Mouse (Mus musculus): ENCODE data around the gene Zfhx3. TPM values are rescaled to one million over a fixed set of nuclear protein-coding genes. Genes with fewer than 3 reads are reported as not detected.

Zfhx3 gene
- polyA plus RNA-seq, 1 experiment = 14.0 TPM

DNA sequence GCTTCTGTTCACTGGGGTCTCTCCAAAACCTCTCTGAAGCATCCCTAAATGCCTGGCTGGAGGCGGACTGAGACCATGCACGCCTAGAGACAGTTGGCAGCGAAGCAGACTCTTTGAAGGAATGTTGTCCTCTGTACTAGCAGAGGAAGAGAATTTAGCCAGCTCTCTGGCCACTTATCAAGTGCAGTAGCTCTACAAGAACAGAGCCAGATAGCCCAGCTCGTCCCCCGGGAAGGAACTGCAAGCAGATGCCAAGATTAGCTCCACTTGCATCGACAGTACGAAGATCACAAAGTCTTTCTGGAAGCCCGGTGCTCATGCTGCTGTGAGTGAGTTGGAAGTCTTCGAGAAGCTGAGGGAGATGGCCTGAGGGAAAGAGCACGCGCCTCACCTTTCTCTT, 983.7 kb downstream of the Zfhx3 start:
- H3K4me3 ChIP-seq (ENCODE audit: low read depth, low read length) = no peak overlapping the region
- TF ChIP-seq CTCF (IDR thresholded peaks at IDR 0.05; ENCODE audit: low read depth, low read length) = no peak
- TF ChIP-seq EP300 (IDR thresholded peaks at IDR 0.05; ENCODE audit: insufficient read depth, low read depth, low read length) = no peak
- TF ChIP-seq POLR2A (IDR thresholded peaks at IDR 0.05; ENCODE audit: insufficient read depth, low read length) = no peak
- no peaks in the 10 kb centered on the region for H3K9me3 ChIP-seq (replicated peaks; ENCODE audit: control insufficient read depth, insufficient read depth, low read length, poor library complexity, severe bottlenecking)
- no peaks in the 10 kb centered on the region for H3K27me3 ChIP-seq (ENCODE audit: control insufficient read depth, insufficient read depth, low read length, poor library complexity, severe bottlenecking)
- H3K4me1 ChIP-seq (ENCODE audit: control insufficient read depth, insufficient read depth, low read length) = peaks cover 2% of the 10 kb centered on the region
- H3K36me3 ChIP-seq (ENCODE audit: control insufficient read depth, insufficient read depth, low read length, poor library complexity, severe bottlenecking) = no peaks in the 10 kb centered on the region
- H3K9ac ChIP-seq (ENCODE audit: low read depth, poor library complexity, severe bottlenecking) = no peak overlapping the region
- no peak overlapping the region for H3K27ac ChIP-seq (ENCODE audit: insufficient read depth, low read length)

DNA sequence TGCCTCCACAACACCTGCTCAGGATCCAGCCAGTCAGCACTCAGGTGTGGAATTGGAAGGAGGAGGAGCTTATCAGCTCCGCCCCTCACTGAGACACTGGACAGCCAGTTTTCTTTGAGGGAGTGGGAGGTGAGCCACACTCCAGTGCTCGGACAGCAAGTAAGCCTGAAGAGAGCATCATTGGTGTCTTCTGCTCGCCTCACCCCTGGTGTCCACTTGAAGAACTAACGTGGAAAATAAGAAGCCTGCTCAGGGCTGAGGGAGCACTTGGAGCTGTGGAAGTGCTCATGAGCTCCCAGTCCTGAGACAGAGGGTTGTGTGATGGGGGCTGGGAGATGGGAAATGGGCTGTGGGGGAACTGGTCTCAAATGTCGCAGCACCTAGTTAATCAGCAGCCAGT, 988.2 kb downstream of the Zfhx3 start:
- H3K4me3 ChIP-seq (ENCODE audit: low read depth, low read length) = no peak overlapping the region
- peaks cover 2% of the 10 kb centered on the region for H3K4me1 ChIP-seq (ENCODE audit: control insufficient read depth, insufficient read depth, low read length)
- H3K9me3 ChIP-seq (replicated peaks; ENCODE audit: control insufficient read depth, insufficient read depth, low read length, poor library complexity, severe bottlenecking) = no peaks in the 10 kb centered on the region
- no peak overlapping the region for H3K27ac ChIP-seq (ENCODE audit: insufficient read depth, low read length)
- TF ChIP-seq CTCF (IDR thresholded peaks at IDR 0.05; ENCODE audit: low read depth, low read length) (no peak), POLR2A (IDR thresholded peaks at IDR 0.05; ENCODE audit: insufficient read depth, low read length) (no peak), EP300 (IDR thresholded peaks at IDR 0.05; ENCODE audit: insufficient read depth, low read depth, low read length) (no peak)
- no peak overlapping the region for H3K9ac ChIP-seq (ENCODE audit: low read depth, poor library complexity, severe bottlenecking)
- H3K27me3 ChIP-seq (ENCODE audit: control insufficient read depth, insufficient read depth, low read length, poor library complexity, severe bottlenecking) = no peaks in the 10 kb centered on the region
- no peaks in the 10 kb centered on the region; the same call in 1 of the 2 replicates for H3K36me3 ChIP-seq (ENCODE audit: control insufficient read depth, insufficient read depth, low read length, poor library complexity, severe bottlenecking)

GRCm38 (mm10) chr8:108931837-108932236, 989.4 kb downstream of the Zfhx3 start:
- no peaks in the 10 kb centered on the region for H3K9me3 ChIP-seq (replicated peaks; ENCODE audit: control insufficient read depth, insufficient read depth, low read length, poor library complexity, severe bottlenecking)

GRCm38 (mm10) chr8:108932729-108933128, 990.3 kb downstream of the Zfhx3 start:
- Histone ChIP-seq H3K27ac (ENCODE audit: insufficient read depth, low read length) (no peak overlapping the region), H3K4me1 (ENCODE audit: control insufficient read depth, insufficient read depth, low read length) (peaks cover 2% of the 10 kb centered on the region)

More at GRCm38 (mm10) chr8:108931837-108932236, 989.4 kb downstream of the Zfhx3 start:
- no peak overlapping the region for H3K4me3 ChIP-seq (ENCODE audit: low read depth, low read length)
- H3K4me1 ChIP-seq (ENCODE audit: control insufficient read depth, insufficient read depth, low read length) = peaks cover 2% of the 10 kb centered on the region
- H3K36me3 ChIP-seq (ENCODE audit: control insufficient read depth, insufficient read depth, low read length, poor library complexity, severe bottlenecking) = no peaks in the 10 kb centered on the region; the same call in 1 of the 2 replicates
- no peak for TF ChIP-seq CTCF (IDR thresholded peaks at IDR 0.05; ENCODE audit: low read depth, low read length)
- TF ChIP-seq POLR2A (IDR thresholded peaks at IDR 0.05; ENCODE audit: insufficient read depth, low read length) = no peak
- TF ChIP-seq EP300 (IDR thresholded peaks at IDR 0.05; ENCODE audit: insufficient read depth, low read depth, low read length) = no peak
- H3K27ac ChIP-seq (ENCODE audit: insufficient read depth, low read length) = no peak overlapping the region
- H3K27me3 ChIP-seq (ENCODE audit: control insufficient read depth, insufficient read depth, low read length, poor library complexity, severe bottlenecking) = no peaks in the 10 kb centered on the region
- no peak overlapping the region for H3K9ac ChIP-seq (ENCODE audit: low read depth, poor library complexity, severe bottlenecking)

DNA sequence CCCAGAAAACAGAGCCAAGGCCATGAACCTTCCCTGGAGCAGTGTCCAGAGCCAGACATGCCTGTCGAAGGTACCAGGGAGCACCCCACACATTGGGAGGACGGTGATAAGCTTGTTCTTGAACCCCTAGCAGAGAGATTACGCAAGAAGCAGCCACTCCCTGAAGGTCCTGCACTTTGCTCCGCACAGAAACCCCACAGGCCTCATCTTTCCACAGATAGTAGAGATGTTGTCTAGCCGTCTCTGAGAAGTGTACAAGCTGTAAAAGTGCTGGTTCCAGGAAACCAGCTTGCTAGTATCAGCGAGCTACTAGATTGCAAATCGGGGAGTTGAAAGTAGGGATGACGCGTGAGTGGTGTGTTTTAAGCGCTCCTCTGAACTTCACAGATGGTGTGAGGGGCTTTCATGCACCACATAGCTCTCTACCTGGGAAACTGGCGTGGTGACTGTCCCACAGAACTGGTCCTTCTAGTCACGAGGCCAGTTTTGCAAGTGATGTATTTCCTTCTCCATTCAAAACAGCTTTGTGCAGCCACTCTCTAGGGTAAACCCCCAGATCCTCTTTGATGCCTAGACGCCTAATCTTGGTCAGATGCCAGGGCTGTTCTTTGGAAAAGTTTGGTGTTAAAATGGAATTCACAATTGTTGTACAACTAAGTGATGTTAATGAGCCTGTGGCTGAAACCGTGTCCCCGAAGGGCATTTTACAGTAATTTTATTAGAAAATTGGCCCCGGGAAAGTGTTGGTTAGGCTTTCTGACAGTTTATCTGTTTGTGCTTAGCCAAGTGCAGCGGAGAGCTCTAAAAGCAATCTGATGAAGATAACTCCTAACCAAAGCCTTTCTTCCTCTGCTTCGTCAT, 993.6 kb downstream of the Zfhx3 start:
- H3K9me3 ChIP-seq (replicated peaks; ENCODE audit: control insufficient read depth, insufficient read depth, low read length, poor library complexity, severe bottlenecking) = no peaks in the 10 kb centered on the region
- H3K9ac ChIP-seq (ENCODE audit: low read depth, poor library complexity, severe bottlenecking) = no peak overlapping the region
- no peaks in the 10 kb centered on the region for H3K27me3 ChIP-seq (ENCODE audit: control insufficient read depth, insufficient read depth, low read length, poor library complexity, severe bottlenecking)
- H3K36me3 ChIP-seq (ENCODE audit: control insufficient read depth, insufficient read depth, low read length, poor library complexity, severe bottlenecking) = no peaks in the 10 kb centered on the region; the same call in 1 of the 2 replicates
- no peak overlapping the region for H3K27ac ChIP-seq (ENCODE audit: insufficient read depth, low read length)
- no peaks in the 10 kb centered on the region for H3K4me1 ChIP-seq (ENCODE audit: control insufficient read depth, insufficient read depth, low read length)
- TF ChIP-seq EP300 (IDR thresholded peaks at IDR 0.05; ENCODE audit: insufficient read depth, low read depth, low read length) (no peak), CTCF (IDR thresholded peaks at IDR 0.05; ENCODE audit: low read depth, low read length) (no peak), POLR2A (IDR thresholded peaks at IDR 0.05; ENCODE audit: insufficient read depth, low read length) (no peak)
- no peak overlapping the region for H3K4me3 ChIP-seq (ENCODE audit: low read depth, low read length)

More at GRCm38 (mm10) chr8:108932729-108933128, 990.3 kb downstream of the Zfhx3 start:
- Histone ChIP-seq H3K36me3 (ENCODE audit: control insufficient read depth, insufficient read depth, low read length, poor library complexity, severe bottlenecking) (no peaks in the 10 kb centered on the region; the same call in 1 of the 2 replicates), H3K9ac (ENCODE audit: low read depth, poor library complexity, severe bottlenecking) (no peak overlapping the region), H3K4me3 (ENCODE audit: low read depth, low read length) (no peak overlapping the region), H3K9me3 (replicated peaks; ENCODE audit: control insufficient read depth, insufficient read depth, low read length, poor library complexity, severe bottlenecking) (no peaks in the 10 kb centered on the region), H3K27me3 (ENCODE audit: control insufficient read depth, insufficient read depth, low read length, poor library complexity, severe bottlenecking) (no peaks in the 10 kb centered on the region)
- no peak for TF ChIP-seq CTCF (IDR thresholded peaks at IDR 0.05; ENCODE audit: low read depth, low read length)
- TF ChIP-seq POLR2A (IDR thresholded peaks at IDR 0.05; ENCODE audit: insufficient read depth, low read length) = no peak
- TF ChIP-seq EP300 (IDR thresholded peaks at IDR 0.05; ENCODE audit: insufficient read depth, low read depth, low read length) = no peak
